Mouse (Mus musculus) embryonic facial prominence, embryonic 11.5 days (tissue): Measurements from ENCODE around the gene Smarca4. TPM values are rescaled to one million over a fixed set of nuclear protein-coding genes. Genes with fewer than 3 reads are reported as not detected.
"Not testable (repeated sequence)": the region's sequence is repeated elsewhere in the genome, so short reads cannot be mapped to it uniquely, and the experiment has no call there.

Source experiments
- ATAC-seq: fragments of 200-750 bp; cut with Nextera tagmentation; replicated peaks from 2 replicates; pipeline ENCODE4 v1.8.0; 2017; ENCODE audit warnings: low read depth; ENCODE audit not compliant: insufficient number of reproducible peaks, low FRiP score, low TSS enrichment
- DNase-seq: peaks from one replicate; pipeline ENCODE4 v3.0.0-alpha.2; 2015; ENCODE audit warnings: low spot score
- H3K27ac ChIP-seq: fragments of 300-500 bp; sonication (generic); replicated peaks from 2 replicates; pipeline ENCODE4 v1.5.1; 2014; ENCODE audit warnings: mild to moderate bottlenecking, low read depth, low read length, control low read depth
- H3K27me3 ChIP-seq: fragments of 300-500 bp; sonication (generic); 2 replicates; pipeline ENCODE4 v1.6.1; 2014; ENCODE audit warnings: mild to moderate bottlenecking, low read length, moderate library complexity, mixed read lengths; ENCODE audit not compliant: control insufficient read depth, insufficient read depth
- H3K36me3 ChIP-seq: fragments of 300-500 bp; sonication (generic); replicated peaks from 2 replicates; pipeline ENCODE4 v1.6.1; 2014; ENCODE audit warnings: low read depth, mild to moderate bottlenecking, low read length, moderate library complexity, mixed read lengths; ENCODE audit not compliant: control insufficient read depth, insufficient read depth
- H3K4me1 ChIP-seq: fragments of 300-500 bp; sonication (generic); 2 replicates; pipeline ENCODE4 v1.6.1; 2014; ENCODE audit warnings: low read length, mixed read lengths; ENCODE audit not compliant: control insufficient read depth, insufficient read depth
- H3K4me2 ChIP-seq: fragments of 300-500 bp; sonication (generic); 2 replicates; pipeline ENCODE4 v1.6.1; 2014; ENCODE audit warnings: low read depth, mild to moderate bottlenecking, control low read depth, low read length, moderate library complexity
- H3K4me3 ChIP-seq: fragments of 300-500 bp; sonication (generic); 2 replicates; pipeline ENCODE4 v1.5.1; 2014; ENCODE audit warnings: low read depth, low read length, control low read depth
- H3K9ac ChIP-seq: fragments of 300-500 bp; sonication (generic); replicated peaks from 2 replicates; pipeline ENCODE4 v1.6.1; 2014; ENCODE audit warnings: mild to moderate bottlenecking, control low read depth, low read length
- H3K9me3 ChIP-seq: fragments of 300-500 bp; sonication (generic); replicated peaks from 2 replicates; pipeline ENCODE4 v1.6.1; 2016; ENCODE audit warnings: mild to moderate bottlenecking, low read length, inconsistent platforms, mixed read lengths; ENCODE audit not compliant: control insufficient read depth
- WGBS: fragments of 180-500 bp; shearing (Covaris S2); extraction: QIAGEN DNeasy Blood & Tissue Kit; methylation state at CpG from one replicate; pipeline ENCODE4 v1.1.7; 2014; 5-methylcytosine and 5-hydroxymethylcytosine counted together
- polyA plus RNA-seq: library from polyadenylated mRNA; unstranded; fragments of >200 nt; fragmentation: Nextera tagmentation; extraction: Ambion mirVana; gene quantifications from 2 replicates; pipeline ENCODE4 v1.2.1, GENCODE M21; 2014

Gene Smarca4
- polyA plus RNA-seq, 1 experiment from 2014 or later = 106 TPM

DNA sequence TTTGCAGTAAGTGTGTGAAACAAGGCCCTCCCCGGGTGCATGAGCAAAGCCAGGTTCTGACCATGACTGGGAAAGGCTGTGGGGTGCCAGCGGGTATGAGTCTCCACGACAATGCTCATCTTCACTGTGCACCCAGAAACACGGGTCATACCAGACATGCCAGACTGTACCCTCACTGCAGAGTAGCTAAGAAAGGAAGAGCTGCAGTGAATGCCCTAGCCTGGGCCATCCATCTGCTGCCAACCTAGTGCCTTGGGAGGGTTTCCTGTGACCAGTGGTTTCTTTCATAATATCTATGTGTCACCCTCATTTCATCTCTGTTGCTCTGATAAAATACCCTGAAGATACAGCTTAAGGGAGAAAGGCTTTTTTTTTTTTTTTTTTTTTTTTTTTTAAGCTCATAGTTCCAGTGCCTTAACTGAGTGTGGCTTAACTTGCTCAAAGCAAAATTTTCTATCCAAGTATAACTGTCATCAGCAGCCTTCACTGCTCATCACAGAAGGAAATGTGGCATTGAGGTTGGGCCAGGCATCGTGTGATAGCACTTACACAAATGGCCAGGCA is 79.3 kb downstream of the Smarca4 start:
- no peak overlapping the region for H3K4me2 ChIP-seq
- H3K9ac ChIP-seq = no peak overlapping the region
- H3K9me3 ChIP-seq = no peaks in the 10 kb centered on the region
- no peaks in the 10 kb centered on the region for H3K27me3 ChIP-seq
- no peak for DNase-seq
- no peaks in the 10 kb centered on the region for H3K4me1 ChIP-seq
- no peak for ATAC-seq
- H3K36me3 ChIP-seq = peaks cover 16% of the 10 kb centered on the region
- 92% methylated on average over 5 of the region's 5 CpGs for WGBS
- no peak overlapping the region for H3K27ac ChIP-seq
- H3K4me3 ChIP-seq = no peak overlapping the region

GRCm38 (mm10) chr9:21697121-21697520 is 81.2 kb downstream of the Smarca4 start:
- Histone ChIP-seq H3K4me1 (no peaks in the 10 kb centered on the region), H3K9ac (no peak overlapping the region), H3K27me3 (no peaks in the 10 kb centered on the region), H3K27ac (no peak overlapping the region), H3K4me3 (no peak overlapping the region), H3K4me2 (no peak overlapping the region), H3K9me3 (no peaks in the 10 kb centered on the region), H3K36me3 (peaks cover 32% of the 10 kb centered on the region)
- DNase-seq (no peak), ATAC-seq (no peak)
- 92% methylated on average over 6 of the region's 6 CpGs for WGBS

DNA sequence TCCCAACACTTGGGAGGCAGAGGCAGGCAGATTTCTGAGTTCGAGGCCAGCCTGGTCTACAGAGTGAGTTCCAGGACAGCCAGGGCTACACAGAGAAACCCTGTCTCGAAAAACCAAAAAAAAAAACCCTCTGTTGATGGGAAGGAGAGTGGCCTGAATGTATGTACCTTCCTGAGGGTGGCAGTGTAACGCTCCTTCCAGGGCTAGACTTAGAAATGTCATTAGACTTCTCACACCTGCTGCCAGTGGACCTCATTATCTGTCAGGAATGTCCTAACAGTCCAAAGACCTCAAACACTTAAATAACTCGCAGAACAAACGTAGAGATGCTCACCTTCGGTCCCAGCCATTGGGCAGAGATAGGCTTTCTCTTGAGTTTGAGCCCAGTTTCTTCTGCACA is 83.3 kb downstream of the Smarca4 start:
- not testable (repeated sequence) for H3K9me3 ChIP-seq, H3K4me3 ChIP-seq, H3K4me1 ChIP-seq, H3K27ac ChIP-seq, DNase-seq, ATAC-seq, H3K4me2 ChIP-seq, H3K9ac ChIP-seq, H3K27me3 ChIP-seq
- H3K36me3 ChIP-seq = peaks cover 48% of the 10 kb centered on the region
- 96% methylated on average over 6 of the region's 6 CpGs for WGBS

DNA sequence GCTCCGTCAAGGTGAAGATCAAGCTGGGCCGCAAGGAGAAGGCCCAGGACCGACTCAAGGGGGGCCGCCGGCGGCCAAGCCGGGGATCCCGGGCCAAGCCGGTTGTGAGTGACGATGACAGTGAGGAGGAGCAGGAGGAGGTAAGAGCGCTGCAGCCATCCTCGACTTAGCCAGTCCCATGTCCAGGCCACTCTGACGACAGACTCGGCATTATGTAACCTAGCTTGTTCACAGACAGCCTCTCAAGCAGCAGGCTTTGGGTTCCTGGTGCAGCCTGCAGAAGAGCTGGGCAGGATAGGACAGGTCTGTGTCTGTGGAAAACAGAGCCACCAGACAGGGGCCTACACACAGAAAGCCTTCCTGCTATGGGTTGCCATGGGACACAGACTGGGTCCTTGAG is 85.1 kb downstream of the Smarca4 start:
- no peak overlapping the region for H3K9ac ChIP-seq
- DNase-seq (no peak), ATAC-seq (no peak)
- no peaks in the 10 kb centered on the region for H3K9me3 ChIP-seq
- no peak overlapping the region for H3K27ac ChIP-seq
- H3K4me1 ChIP-seq = no peaks in the 10 kb centered on the region
- 97% methylated on average over 14 of the region's 14 CpGs for WGBS
- H3K36me3 ChIP-seq = peaks cover 43% of the 10 kb centered on the region
- no peak overlapping the region for H3K4me2 ChIP-seq
- H3K4me3 ChIP-seq = no peak overlapping the region
- H3K27me3 ChIP-seq = no peaks in the 10 kb centered on the region

- H3K27ac ChIP-seq = no peak overlapping the region
- ATAC-seq = no peak
Observed at GRCm38 (mm10) chr9:21703494-21703893, 87.5 kb downstream of the Smarca4 start.

GRCm38 (mm10) chr9:21706085-21706484 is 90.1 kb downstream of the Smarca4 start:
- Histone ChIP-seq H3K27me3 (no peaks in the 10 kb centered on the region), H3K9ac (no peak overlapping the region), H3K4me1 (no peaks in the 10 kb centered on the region), H3K4me2 (no peak overlapping the region), H3K9me3 (no peaks in the 10 kb centered on the region), H3K27ac (no peak overlapping the region), H3K36me3 (peaks cover 27% of the 10 kb centered on the region), H3K4me3 (no peak overlapping the region)
- DNase-seq = no peak
- ATAC-seq = no peak
- whole genome bisulfite sequencing = 85% methylated on average over 4 of the region's 4 CpGs

More at GRCm38 (mm10) chr9:21703494-21703893, 87.5 kb downstream of the Smarca4 start:
- Histone ChIP-seq H3K4me2 (no peak overlapping the region), H3K4me1 (no peaks in the 10 kb centered on the region), H3K27me3 (no peaks in the 10 kb centered on the region), H3K9ac (no peak overlapping the region), H3K4me3 (no peak overlapping the region), H3K36me3 (peaks cover 43% of the 10 kb centered on the region), H3K9me3 (no peaks in the 10 kb centered on the region)
- WGBS = 96% methylated on average over 7 of the region's 7 CpGs
- DNase-seq = no peak

DNA sequence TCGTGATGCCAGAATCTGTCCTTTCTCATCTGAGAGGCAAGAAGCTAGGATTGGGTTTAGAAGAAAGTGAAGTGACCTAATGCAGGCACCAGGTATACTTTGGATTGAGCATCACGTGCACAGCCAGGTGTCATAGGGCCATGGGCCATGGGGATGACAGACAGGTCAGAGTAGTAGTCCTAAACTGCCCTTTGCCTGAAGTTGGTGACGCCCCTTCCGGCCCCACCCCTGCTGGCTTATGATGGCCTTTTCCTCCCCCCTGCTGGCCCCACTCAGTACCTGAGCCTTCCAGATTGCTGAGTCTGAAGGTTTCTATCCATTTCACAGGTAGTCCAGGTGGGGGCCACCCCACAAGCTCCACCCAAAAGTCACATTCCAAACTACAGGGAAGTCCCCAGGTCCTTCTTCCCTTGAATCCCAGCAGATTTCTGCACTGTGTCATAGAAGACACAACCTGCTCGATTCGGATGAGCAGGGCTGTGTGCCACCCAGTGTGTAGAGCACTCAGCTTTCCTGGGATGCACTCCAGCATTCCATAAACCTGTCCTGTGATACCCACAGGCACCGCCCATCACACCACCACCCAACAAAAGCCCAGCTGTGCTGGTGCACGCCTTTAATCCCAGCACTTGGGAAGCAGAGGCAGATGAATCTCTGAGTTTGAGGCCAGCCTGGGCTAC is 90.8 kb downstream of the Smarca4 start:
- no peak overlapping the region for H3K27ac ChIP-seq
- no peak overlapping the region for H3K9ac ChIP-seq
- DNase-seq (no peak), ATAC-seq (no peak)
- peaks cover 22% of the 10 kb centered on the region for H3K36me3 ChIP-seq
- no peak overlapping the region for H3K4me3 ChIP-seq
- H3K4me2 ChIP-seq = no peak overlapping the region
- H3K4me1 ChIP-seq = no peaks in the 10 kb centered on the region
- no peaks in the 10 kb centered on the region for H3K27me3 ChIP-seq
- H3K9me3 ChIP-seq = no peaks in the 10 kb centered on the region
- WGBS = 94% methylated on average over 8 of the region's 8 CpGs

DNA sequence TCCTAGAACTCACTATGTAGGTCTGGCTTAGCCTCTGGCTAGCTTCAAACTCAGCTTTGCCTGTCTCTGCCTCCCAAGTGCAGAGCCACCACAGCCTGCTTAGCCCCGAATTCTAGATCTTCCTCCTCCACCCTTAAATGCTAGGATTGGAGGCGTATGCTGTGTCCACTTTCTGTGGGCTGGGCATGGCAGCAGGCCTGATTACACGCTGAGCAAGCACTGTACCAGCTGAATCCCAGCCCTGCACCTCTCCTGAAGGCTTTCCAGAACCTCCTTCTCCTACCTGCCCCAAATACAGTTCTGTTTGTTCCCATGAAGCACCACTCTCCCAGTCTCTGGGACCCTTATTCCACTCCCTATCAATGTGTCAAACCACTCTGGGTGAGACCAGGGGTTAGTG is 93.4 kb downstream of the Smarca4 start:
- H3K9me3 ChIP-seq = no peaks in the 10 kb centered on the region
- H3K27ac ChIP-seq = no peak overlapping the region
- H3K4me2 ChIP-seq = no peak overlapping the region
- no peak for DNase-seq
- H3K4me3 ChIP-seq = no peak overlapping the region
- no peak for ATAC-seq
- H3K27me3 ChIP-seq = no peaks in the 10 kb centered on the region
- H3K9ac ChIP-seq = no peak overlapping the region
- peaks cover 2% of the 10 kb centered on the region; the same call in 1 of the 2 replicates for H3K36me3 ChIP-seq
- H3K4me1 ChIP-seq = no peaks in the 10 kb centered on the region
- 92% methylated on average over 3 of the region's 3 CpGs for WGBS
